Mouse (Mus musculus): ENCODE results near the gene Olfr412. TPM values are rescaled to one million over a fixed set of nuclear protein-coding genes. Genes with fewer than 3 reads are reported as not detected.

Olfr412 gene
- total and polyA plus RNA-seq, 3 experiments, result not detected

DNA sequence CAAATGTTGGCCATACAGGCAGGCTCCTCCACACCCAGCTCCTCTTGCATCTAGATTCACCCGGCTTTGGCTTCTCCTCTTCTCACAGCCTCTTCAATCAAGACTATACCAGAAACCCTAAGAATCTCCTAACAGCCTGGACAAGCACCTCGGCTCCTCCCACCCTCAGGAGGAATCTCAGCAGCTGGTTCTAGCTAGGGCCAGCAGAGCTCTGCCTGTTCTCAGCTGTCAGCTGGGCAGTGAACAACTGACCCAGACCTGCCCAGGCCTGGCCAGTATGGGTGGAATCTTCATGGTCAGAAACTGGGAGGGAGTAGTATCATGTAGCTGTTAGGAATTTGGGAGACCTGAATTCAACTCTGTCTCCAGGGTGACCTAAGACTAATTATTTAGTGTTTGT lies 42.3 kb downstream of the Olfr412 start:
- in situ Hi-C loops (cut with MboI; ENCODE audit: low pct_ligation_motif_present, low pct_unique_long_range_greater_than_20kb, low sequenced_read_pairs), result no loop called here

GRCm38 (mm10) chr11:74405201-74405600 lies 43.3 kb downstream of the Olfr412 start:
- dilution Hi-C loops (cut with MboI; ENCODE audit: extremely low pct_ligation_motif_present, extremely low pct_unique_long_range_greater_than_20kb, low sequenced_read_pairs) (no loop called here), in situ Hi-C loops (cut with MboI; ENCODE audit: low pct_ligation_motif_present, low pct_unique_long_range_greater_than_20kb, low sequenced_read_pairs) (no loop called here)
- H3K4me2 ChIP-seq (ENCODE audit: insufficient read depth, low read depth, poor library complexity, severe bottlenecking), result no peak overlapping the region
- no peaks in the 10 kb centered on the region for H3K27me3 ChIP-seq (replicated peaks)
- H3K4me1 ChIP-seq (ENCODE audit: control insufficient read depth in 1 of 2, insufficient read depth in 2 of 2), result peaks cover 3 to 52% of the 10 kb centered on the region in 2 experiments
- peaks cover 91 to 100% of the 10 kb centered on the region in 2 experiments for H3K36me3 ChIP-seq (replicated peaks in 1 of 2; ENCODE audit: control insufficient read depth in 1 of 2, insufficient read depth in 1 of 2, low read length in 1 of 2)
- H3K27ac ChIP-seq (ENCODE audit: insufficient read depth, low read depth), result no peak overlapping the region
- TF ChIP-seq JUN (IDR thresholded peaks at IDR 0.05; ENCODE audit: insufficient read depth, low read depth, low read length) (no peak), ETS1 (conservative IDR thresholded peaks at IDR 0.05; ENCODE audit: low read depth, low read length) (no peak), MAX (IDR thresholded peaks at IDR 0.05; ENCODE audit: low read length) (no peak), CHD1 (IDR thresholded peaks at IDR 0.05; ENCODE audit: low read depth, low read length) (no peak), MAZ (IDR thresholded peaks at IDR 0.05; ENCODE audit: low read depth, low read length) (no peak), MXI1 (IDR thresholded peaks at IDR 0.05; ENCODE audit: low read depth, low read length) (no peak), USF1 (IDR thresholded peaks at IDR 0.05; ENCODE audit: low read depth, low read length) (no peak), ZMIZ1 (IDR thresholded peaks at IDR 0.05; ENCODE audit: low read depth, low read length) (no peak), ZKSCAN1 (IDR thresholded peaks at IDR 0.05; ENCODE audit: borderline replicate concordance, low read depth, low read length) (no peak), POLR2A (IDR thresholded peaks at IDR 0.05; ENCODE audit: low read depth, low read length) (no peak), NRF1 (IDR thresholded peaks at IDR 0.05; ENCODE audit: low read depth, low read length) (no peak), SMC3 (IDR thresholded peaks at IDR 0.05; ENCODE audit: low read depth, low read length) (no peak), HCFC1 (IDR thresholded peaks at IDR 0.05; ENCODE audit: low read depth, low read length) (no peak), SIN3A (IDR thresholded peaks at IDR 0.05; ENCODE audit: low read length) (no peak), GABPA (IDR thresholded peaks at IDR 0.05; ENCODE audit: insufficient replicate concordance, low read depth, low read length) (no peak), USF2 (conservative IDR thresholded peaks at IDR 0.05; ENCODE audit: low read depth, low read length) (no peak), MAFK (IDR thresholded peaks at IDR 0.05; ENCODE audit: insufficient replicate concordance, low read length) (no peak)
- no peaks in the 10 kb centered on the region for H3K9me3 ChIP-seq (replicated peaks; ENCODE audit: low read length)
- DNase-seq (ENCODE audit: extremely low read depth), result no peak
- no peak overlapping the region for H3K4me3 ChIP-seq (replicated peaks in 1 of 3; ENCODE audit: low read depth in 2 of 3, low read length in 2 of 3, poor library complexity in 1 of 3)
- no peak overlapping the region for H3K9ac ChIP-seq (ENCODE audit: insufficient read depth, low read depth)
- 0 out of 2 replicates have a peak, but pooled peaks cover 2% of the 10 kb centered on the region for H3K79me2 ChIP-seq (replicated peaks; ENCODE audit: control insufficient read depth, extremely low read depth, insufficient read depth, poor library complexity, severe bottlenecking)

More for the DNA sequence above, 42.3 kb downstream of the Olfr412 start:
- no peak overlapping the region for H3K9ac ChIP-seq (ENCODE audit: insufficient read depth, low read depth)
- H3K4me3 ChIP-seq (replicated peaks in 1 of 3; ENCODE audit: low read depth in 2 of 3, low read length in 2 of 3, poor library complexity in 1 of 3), result no peak overlapping the region
- peaks cover 3 to 52% of the 10 kb centered on the region in 2 experiments for H3K4me1 ChIP-seq (ENCODE audit: control insufficient read depth in 1 of 2, insufficient read depth in 2 of 2)
- no peaks in the 10 kb centered on the region for H3K9me3 ChIP-seq (replicated peaks; ENCODE audit: low read length)
- H3K27ac ChIP-seq (ENCODE audit: insufficient read depth, low read depth), result no peak overlapping the region
- peaks cover 91 to 100% of the 10 kb centered on the region in 2 experiments for H3K36me3 ChIP-seq (replicated peaks in 1 of 2; ENCODE audit: control insufficient read depth in 1 of 2, insufficient read depth in 1 of 2, low read length in 1 of 2)
- 0 out of 2 replicates have a peak, but pooled peaks cover 2% of the 10 kb centered on the region for H3K79me2 ChIP-seq (replicated peaks; ENCODE audit: control insufficient read depth, extremely low read depth, insufficient read depth, poor library complexity, severe bottlenecking)
- H3K4me2 ChIP-seq (ENCODE audit: insufficient read depth, low read depth, poor library complexity, severe bottlenecking), result no peak overlapping the region
- dilution Hi-C loops (cut with MboI; ENCODE audit: extremely low pct_ligation_motif_present, extremely low pct_unique_long_range_greater_than_20kb, low sequenced_read_pairs), result no loop called here
- TF ChIP-seq EP300 (IDR thresholded peaks at IDR 0.05; ENCODE audit: low read length) (no peak), MXI1 (IDR thresholded peaks at IDR 0.05; ENCODE audit: low read depth, low read length) (no peak), NELFE (IDR thresholded peaks at IDR 0.05; ENCODE audit: low read depth, low read length) (no peak), RCOR1 (conservative IDR thresholded peaks at IDR 0.05; ENCODE audit: low read depth, low read length) (no peak), USF2 (conservative IDR thresholded peaks at IDR 0.05; ENCODE audit: low read depth, low read length) (no peak), TCF12 (IDR thresholded peaks at IDR 0.05; ENCODE audit: low read depth, low read length) (no peak), USF1 (IDR thresholded peaks at IDR 0.05; ENCODE audit: low read depth, low read length) (no peak), MAX (IDR thresholded peaks at IDR 0.05; ENCODE audit: low read length) (no peak), NRF1 (IDR thresholded peaks at IDR 0.05; ENCODE audit: low read depth, low read length) (no peak), PAX5 (IDR thresholded peaks at IDR 0.05; ENCODE audit: low read length) (no peak), SIN3A (IDR thresholded peaks at IDR 0.05; ENCODE audit: low read length) (no peak), CTCF (conservative IDR thresholded peaks at IDR 0.05 in 1 of 2, IDR thresholded peaks at IDR 0.05 in 1 of 2; ENCODE audit: low read depth in 2 of 2, low read length in 2 of 2) (no peak), ZMIZ1 (IDR thresholded peaks at IDR 0.05; ENCODE audit: low read depth, low read length) (no peak), BHLHE40 (IDR thresholded peaks at IDR 0.05; ENCODE audit: low read depth, low read length) (no peak), SMC3 (IDR thresholded peaks at IDR 0.05; ENCODE audit: low read depth, low read length) (no peak), UBTF (IDR thresholded peaks at IDR 0.05; ENCODE audit: low read depth, low read length) (no peak)
- no peaks in the 10 kb centered on the region for H3K27me3 ChIP-seq (replicated peaks)
- DNase-seq (ENCODE audit: extremely low read depth), result no peak

Data from CH12.LX (cell line).